Mouse (Mus musculus): Measurements from ENCODE around the gene Ric8a. TPM values are rescaled to one million over a fixed set of nuclear protein-coding genes. Genes with fewer than 3 reads are reported as not detected.

Gene Ric8a
- 103 and 106 TPM in 2 replicates for polyA plus RNA-seq (2012; rRNA removed)

- peak; percentile 88 for DNase-seq (ENCODE audit: low read depth)
- TF ChIP-seq CTCF (IDR thresholded peaks at IDR 0.05; ENCODE audit: borderline replicate concordance, extremely low read depth, insufficient read depth, insufficient read length) (no peak), POLR2A (IDR thresholded peaks at IDR 0.05; ENCODE audit: borderline replicate concordance, extremely low read depth, insufficient read depth, insufficient read length, poor library complexity, severe bottlenecking) (peak; percentile 38; the same call in 1 of the 2 replicates)
Observed at GRCm38 (mm10) chr7:140856785-140857549, at the start of gene Ric8a. Gene Ric8a (plus strand): TSS chr7:140856957.

DNA sequence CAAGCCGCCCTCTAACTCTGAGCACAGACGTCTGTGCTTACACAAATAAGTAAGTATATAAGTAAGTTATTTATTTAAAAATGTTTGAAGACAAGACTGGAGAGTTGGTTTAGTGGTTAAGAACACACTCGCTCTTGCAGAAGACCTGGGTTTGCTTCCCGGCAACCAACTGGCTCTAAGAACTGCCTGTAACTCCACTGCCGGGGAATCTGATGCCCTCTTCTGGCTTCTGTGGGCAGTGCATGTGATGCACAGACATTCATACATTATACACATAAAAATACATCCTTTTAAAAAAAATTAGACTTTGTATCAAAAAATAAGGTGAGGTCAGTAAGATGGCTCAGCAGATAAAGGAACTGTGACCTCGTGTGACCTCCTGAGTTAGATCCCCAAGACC, 46.3 kb upstream of the Ric8a start:
- TF ChIP-seq CTCF (IDR thresholded peaks at IDR 0.05; ENCODE audit: borderline replicate concordance, extremely low read depth, insufficient read depth, insufficient read length), result peak; percentile 31; the same call in 1 of the 2 replicates
- no peak for TF ChIP-seq POLR2A (IDR thresholded peaks at IDR 0.05; ENCODE audit: borderline replicate concordance, extremely low read depth, insufficient read depth, insufficient read length, poor library complexity, severe bottlenecking)

DNA sequence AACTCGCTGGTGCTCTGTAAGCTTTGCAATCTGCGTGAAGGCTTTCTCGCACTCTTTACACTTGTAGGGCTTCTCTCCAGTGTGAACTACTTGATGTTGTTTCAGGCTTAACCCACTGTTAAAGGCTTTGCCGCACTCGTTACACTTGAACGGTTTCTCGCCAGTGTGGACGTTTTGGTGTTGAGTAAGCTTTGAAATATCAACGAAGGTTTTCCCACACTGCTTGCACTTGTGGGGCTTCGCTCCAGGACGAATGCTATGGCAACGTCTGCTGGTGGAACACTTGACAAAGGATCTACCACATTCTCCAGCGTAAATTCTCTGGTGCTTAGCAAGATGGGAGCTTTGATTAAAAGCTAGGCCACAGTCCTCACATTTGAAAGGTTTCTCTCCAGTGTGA, 45.0 kb upstream of the Ric8a start:
- DNase-seq (ENCODE audit: low read depth), result peak; percentile 30
- TF ChIP-seq POLR2A (IDR thresholded peaks at IDR 0.05; ENCODE audit: borderline replicate concordance, extremely low read depth, insufficient read depth, insufficient read length, poor library complexity, severe bottlenecking) (no peak), CTCF (IDR thresholded peaks at IDR 0.05; ENCODE audit: borderline replicate concordance, extremely low read depth, insufficient read depth, insufficient read length) (no peak)

More for the DNA sequence above, 46.3 kb upstream of the Ric8a start:
- no peak for DNase-seq (ENCODE audit: low read depth)

DNA sequence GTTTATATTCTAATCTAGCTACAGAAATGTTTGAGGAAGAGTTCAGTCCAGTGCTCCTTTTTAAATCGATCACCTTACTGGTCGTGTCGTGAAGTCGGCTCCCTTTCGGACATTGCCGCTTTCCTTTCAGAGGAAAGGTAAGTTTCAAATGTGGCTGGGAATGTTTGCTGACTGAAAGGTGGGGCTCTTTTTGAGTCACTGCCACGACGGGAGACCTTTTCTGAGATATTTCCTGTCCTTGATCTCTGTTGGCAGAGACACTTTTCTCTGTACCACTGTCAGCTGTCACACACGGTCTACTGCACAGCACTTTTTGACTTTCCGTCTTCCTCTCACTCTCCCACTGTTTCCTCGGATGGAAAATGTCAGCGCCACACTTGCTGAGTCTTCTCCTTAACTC, 43.9 kb upstream of the Ric8a start:
- no peak for DNase-seq (ENCODE audit: low read depth)
- no peak for TF ChIP-seq CTCF (IDR thresholded peaks at IDR 0.05; ENCODE audit: borderline replicate concordance, extremely low read depth, insufficient read depth, insufficient read length)
- TF ChIP-seq POLR2A (IDR thresholded peaks at IDR 0.05; ENCODE audit: borderline replicate concordance, extremely low read depth, insufficient read depth, insufficient read length, poor library complexity, severe bottlenecking), result no peak

DNA sequence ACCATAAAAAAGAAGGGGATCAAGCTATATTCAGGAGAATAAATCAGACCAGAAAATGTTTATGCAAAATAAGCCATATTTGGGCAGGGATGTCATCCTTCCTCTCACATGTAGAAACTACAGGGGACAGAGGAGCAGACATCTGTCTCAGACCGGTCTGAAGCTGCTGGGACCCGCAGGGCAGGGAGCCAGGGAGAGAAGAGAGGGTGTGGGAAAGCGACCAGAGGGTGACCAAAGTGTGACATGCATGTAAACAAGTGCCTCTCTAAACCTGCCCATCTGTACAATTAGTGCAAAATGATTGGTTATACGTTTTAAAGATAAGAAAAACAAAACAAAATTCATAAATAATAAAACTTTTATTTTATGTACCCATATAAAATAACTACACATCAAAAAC, 36.6 kb upstream of the Ric8a start:
- DNase-seq (ENCODE audit: low read depth), result peak; percentile 40
- TF ChIP-seq POLR2A (IDR thresholded peaks at IDR 0.05; ENCODE audit: borderline replicate concordance, extremely low read depth, insufficient read depth, insufficient read length, poor library complexity, severe bottlenecking), result no peak

- no peak for TF ChIP-seq POLR2A (IDR thresholded peaks at IDR 0.05; ENCODE audit: borderline replicate concordance, extremely low read depth, insufficient read depth, insufficient read length, poor library complexity, severe bottlenecking)
- TF ChIP-seq CTCF (IDR thresholded peaks at IDR 0.05; ENCODE audit: borderline replicate concordance, extremely low read depth, insufficient read depth, insufficient read length), result no peak
- DNase-seq (ENCODE audit: low read depth), result no peak
Observed at GRCm38 (mm10) chr7:140821305-140821652, 35.5 kb upstream of the Ric8a start.

DNA sequence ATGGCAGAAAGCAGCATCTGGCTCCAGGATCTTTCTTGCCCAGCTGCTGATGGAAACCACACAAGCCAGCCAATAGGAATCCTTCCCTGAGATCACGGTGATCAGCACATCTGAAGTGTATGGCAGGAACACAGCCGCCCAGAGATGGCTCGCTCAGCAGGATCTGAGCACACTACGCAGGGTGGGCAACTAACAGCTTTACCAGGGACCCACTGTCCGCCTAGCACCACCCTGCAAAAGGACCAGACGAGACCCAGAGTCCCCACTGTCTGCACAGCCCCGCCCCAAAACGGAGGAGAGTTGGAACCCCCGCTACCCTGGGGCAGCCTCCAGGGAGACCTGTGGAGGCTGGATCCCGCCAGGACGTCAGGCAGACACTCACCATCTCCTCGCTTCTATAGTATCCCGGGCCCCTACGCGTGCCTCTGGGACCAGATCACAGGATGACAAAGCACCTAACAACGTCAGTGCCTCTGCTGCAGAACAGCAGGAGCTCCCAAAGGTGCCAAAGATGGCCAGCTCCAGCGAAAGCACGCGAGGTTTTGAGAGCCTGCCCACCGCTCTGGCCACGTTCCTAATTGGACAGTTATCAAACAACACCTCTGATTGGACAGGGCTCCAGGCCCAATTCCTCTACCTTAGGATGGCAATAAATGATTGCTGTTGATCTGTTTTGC, 35.0 kb upstream of the Ric8a start, which contains the start of gene Zfp941:
Gene Zfp941, minus strand, starts transcription at position 526 of the 677 bp plus-strand sequence.
- peak; percentile 91 for DNase-seq (ENCODE audit: low read depth)
- TF ChIP-seq POLR2A (IDR thresholded peaks at IDR 0.05; ENCODE audit: borderline replicate concordance, extremely low read depth, insufficient read depth, insufficient read length, poor library complexity, severe bottlenecking) (peak; percentile 25; the same call in 1 of the 2 replicates), CTCF (IDR thresholded peaks at IDR 0.05; ENCODE audit: borderline replicate concordance, extremely low read depth, insufficient read depth, insufficient read length) (no peak)

- no peak for DNase-seq (ENCODE audit: low read depth)
- TF ChIP-seq POLR2A (IDR thresholded peaks at IDR 0.05; ENCODE audit: borderline replicate concordance, extremely low read depth, insufficient read depth, insufficient read length, poor library complexity, severe bottlenecking) (no peak), CTCF (IDR thresholded peaks at IDR 0.05; ENCODE audit: borderline replicate concordance, extremely low read depth, insufficient read depth, insufficient read length) (no peak)
Observed at GRCm38 (mm10) chr7:140822731-140823130, 34.0 kb upstream of the Ric8a start.

DNA sequence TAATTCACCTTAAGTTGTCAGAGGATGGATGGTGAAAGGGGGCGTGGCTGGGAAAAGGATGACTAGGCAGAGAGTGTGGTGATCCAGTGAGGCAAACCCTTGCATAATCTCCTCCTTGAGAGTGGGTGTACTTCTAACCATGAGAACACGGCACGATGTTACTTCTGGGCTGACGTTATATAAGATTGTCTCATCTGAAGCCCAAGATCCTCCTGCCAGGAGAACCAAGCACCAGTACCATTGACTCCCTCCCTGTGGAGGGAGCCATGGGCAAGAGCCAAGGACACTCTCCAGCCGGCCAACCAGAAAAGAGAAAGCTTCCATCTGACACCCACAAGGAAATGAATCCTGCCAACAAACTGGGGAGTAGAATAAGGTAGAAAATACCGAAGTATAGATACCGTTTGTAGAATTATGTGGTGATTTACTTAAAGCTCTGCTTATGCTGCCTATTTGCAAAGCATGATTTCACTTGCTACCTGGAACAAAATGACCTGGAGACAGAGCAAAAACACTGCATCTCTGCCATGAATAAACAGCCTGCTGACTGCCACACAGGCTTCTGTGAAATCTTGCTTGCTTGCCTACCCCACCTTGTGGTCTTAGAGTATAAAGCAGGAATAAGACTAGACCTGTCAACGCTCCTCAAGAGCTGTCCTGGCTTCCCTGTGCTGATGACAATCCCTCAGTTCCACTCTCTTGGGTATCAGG, 28.4 kb upstream of the Ric8a start:
- peak; percentile 57; the same call in 1 of the 2 replicates for TF ChIP-seq CTCF (IDR thresholded peaks at IDR 0.05; ENCODE audit: borderline replicate concordance, extremely low read depth, insufficient read depth, insufficient read length)
- no peak for TF ChIP-seq POLR2A (IDR thresholded peaks at IDR 0.05; ENCODE audit: borderline replicate concordance, extremely low read depth, insufficient read depth, insufficient read length, poor library complexity, severe bottlenecking)
- peak; percentile 74 for DNase-seq (ENCODE audit: low read depth)

GRCm38 (mm10) chr7:140831447-140831846, 25.3 kb upstream of the Ric8a start:
- TF ChIP-seq POLR2A (IDR thresholded peaks at IDR 0.05; ENCODE audit: borderline replicate concordance, extremely low read depth, insufficient read depth, insufficient read length, poor library complexity, severe bottlenecking) (no peak), CTCF (IDR thresholded peaks at IDR 0.05; ENCODE audit: borderline replicate concordance, extremely low read depth, insufficient read depth, insufficient read length) (no peak)
- DNase-seq (ENCODE audit: low read depth), result no peak

DNA sequence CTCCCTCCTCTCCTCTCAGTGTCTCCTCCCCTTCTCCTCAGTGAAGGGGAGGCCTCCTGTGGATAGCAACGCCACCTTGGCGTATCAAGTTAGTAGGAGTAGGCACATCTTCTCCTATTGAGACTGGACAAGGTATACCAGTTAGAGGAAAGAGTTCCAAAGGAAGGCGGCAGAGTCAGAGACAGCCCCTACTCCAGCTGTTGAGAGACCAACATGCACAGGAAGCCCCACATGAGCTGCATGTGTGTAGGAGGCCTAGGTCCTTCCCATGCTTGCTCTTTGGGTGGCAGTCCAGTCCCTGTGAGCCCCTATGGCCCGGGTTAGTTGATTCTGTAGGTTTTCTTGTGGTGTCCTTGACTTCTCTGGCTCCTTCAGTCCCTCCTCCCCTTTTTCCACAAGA, 23.4 kb upstream of the Ric8a start:
- no peak for DNase-seq (ENCODE audit: low read depth)
- TF ChIP-seq POLR2A (IDR thresholded peaks at IDR 0.05; ENCODE audit: borderline replicate concordance, extremely low read depth, insufficient read depth, insufficient read length, poor library complexity, severe bottlenecking) (no peak), CTCF (IDR thresholded peaks at IDR 0.05; ENCODE audit: borderline replicate concordance, extremely low read depth, insufficient read depth, insufficient read length) (no peak)
